In the genomic region with DNA sequence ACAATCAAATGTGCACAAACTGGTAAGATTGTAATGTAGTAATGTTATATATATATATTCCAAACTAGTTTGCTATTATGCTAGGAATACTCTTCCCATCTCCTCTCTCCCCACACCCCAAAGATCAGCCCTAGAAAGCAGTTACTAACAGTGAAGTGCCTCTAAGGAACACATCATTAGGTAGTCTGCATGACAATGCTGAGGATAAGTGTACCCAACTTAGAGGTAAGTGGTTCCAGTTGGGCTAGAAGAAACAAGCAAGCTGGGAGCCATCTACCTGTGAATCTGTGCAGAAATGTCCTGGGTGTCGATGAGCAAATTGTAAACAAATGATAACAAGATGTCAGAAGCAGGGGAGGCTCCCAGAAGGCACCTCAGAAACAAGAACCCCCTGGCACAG, we compare ENCODE assay signal across 23 mouse cellular contexts.
DNase-seq lines count a peak whose midpoint lies in the region; ATAC-seq lines count a peak whose summit lies in the region.
"Had no signal": no experiment of that assay in that cellular context is flagged by ENCODE, and none has a peak within 500 bp of the region (broad histone marks: within the 10 kb centered on the region; RNA-seq: fewer than 3 reads in every experiment).

No protein-coding gene starts in this region.

- ATAC-seq in inflammation-experienced regulatory T-cells, adult 6 months, result no peak
- no peak for ATAC-seq in monocyte, adult 5-6 weeks (replicated peaks; ENCODE audit: insufficient number of reproducible peaks, low FRiP score, low TSS enrichment, poor library complexity, severe bottlenecking)
- ATAC-seq: activated CD4-positive, CD25-positive, alpha-beta regulatory T cell, adult 4 months; CD4-positive, CD25-positive, alpha-beta regulatory T cell, adult 4 months; Patski had no signal

- peak; percentile 52 for DNase-seq in testis, postnatal 10 days (ENCODE audit: low spot score)
- DNase-seq in testis, postnatal 14 days (ENCODE audit: low spot score), result no peak
- DNase-seq in ES-CJ7 (ENCODE audit: low read depth, low spot score) (peak; percentile 64), R1 (ENCODE audit: low read depth, low spot score) (peak; percentile 26), ZHBTc4 (ENCODE audit: low read depth, low spot score) (peak; percentile 64)
- DNase-seq in right cerebral cortex, postnatal 10 days (ENCODE audit: low spot score in 2 of 2), result no peak
- DNase-seq: adrenal gland, adult 2 months; adrenal gland, adult 8-10 months; adrenal gland, postnatal 10 days; adrenal gland, postnatal 14 days; adrenal gland, postnatal 25 days; adrenal gland, postnatal 36 days; B cell, adult 2 months; cerebellum, adult 11 months; cerebellum, adult 11-12 months; cerebellum, adult 18-20 months; cerebellum, adult 2 months; cerebellum, adult 8-10 months had no signal

Comparison
In these comparisons a context has a peak if more than half of its experiments do, and no peak if none do; other contexts are left out.
1. DNase-seq: peak in testis, postnatal 10 days (single experiment), ES-CJ7 (single experiment), R1 (single experiment) and ZHBTc4 (single experiment); none in testis, postnatal 14 days (single experiment) and right cerebral cortex, postnatal 10 days (0 of 2).